Mouse (Mus musculus) bone marrow, adult 2 months (tissue): ENCODE data around the gene Slc23a2.

Experiments
- CTCF ChIP-seq: fragments of 200-500 bp; IDR thresholded peaks from 2 replicates; pipeline ENCODE4 v1.5.1; 2011; ENCODE audit warnings: low read length, control low read depth; ENCODE audit not compliant: control insufficient read depth, insufficient read depth
- POLR2A ChIP-seq: fragments of 200-500 bp; IDR thresholded peaks from 2 replicates; pipeline ENCODE4 v1.6.1; 2011; ENCODE audit warnings: low read depth, mild to moderate bottlenecking, control low read depth, low read length, borderline replicate concordance; ENCODE audit not compliant: control insufficient read depth

DNA sequence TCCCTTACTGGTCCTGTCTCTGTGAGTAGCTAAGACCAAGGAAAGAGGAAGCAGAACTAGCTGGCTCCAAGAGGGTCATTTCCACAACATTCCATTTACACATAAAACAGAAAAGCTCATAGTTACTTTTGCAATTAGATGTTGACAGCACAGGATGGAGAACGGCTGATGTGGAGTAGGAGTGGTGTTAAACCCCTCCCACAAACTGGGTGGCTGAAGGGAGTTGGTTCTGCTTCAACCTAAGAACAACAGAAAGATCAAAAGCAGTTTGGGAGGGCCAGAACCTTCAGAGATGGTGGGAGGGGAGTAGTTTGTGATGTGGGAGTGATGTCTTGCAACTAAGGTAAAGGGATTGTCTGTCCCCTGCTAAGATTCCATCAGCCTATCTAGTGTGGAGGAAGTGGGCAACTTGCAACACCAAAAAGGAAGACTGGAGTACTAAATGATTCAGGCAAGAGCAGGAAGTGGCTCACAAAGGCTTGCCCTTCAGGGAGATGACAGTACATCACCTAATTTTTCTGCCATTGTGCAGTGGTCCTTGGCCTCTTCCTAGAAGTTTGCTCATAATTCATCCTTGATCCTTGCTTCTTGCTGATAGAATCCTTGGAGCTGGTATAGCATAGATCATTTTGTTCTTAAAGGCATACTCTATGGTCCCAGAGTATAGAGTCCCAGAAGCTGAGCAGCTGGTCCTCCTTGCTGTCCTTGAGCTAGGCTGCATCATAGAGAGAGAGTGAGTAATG lies 35.7 kb upstream of the Slc23a2 start:
- no peak for TF ChIP-seq CTCF
- TF ChIP-seq POLR2A, result no peak
